Mouse (Mus musculus) liver, adult 2 months (tissue): ENCODE data around the gene Spred2.

Source experiments
- CTCF ChIP-seq: fragments of 200-500 bp; IDR thresholded peaks from 2 replicates; pipeline ENCODE4 v1.5.1; 2011; ENCODE audit warnings: low read depth, low read length, control low read depth
- POLR2A ChIP-seq: fragments of 200-500 bp; IDR thresholded peaks from 2 replicates; pipeline ENCODE4 v1.6.1; 2011; ENCODE audit warnings: low read length, control low read depth; ENCODE audit not compliant: insufficient read depth; ENCODE audit errors: extremely low read depth

- no peak for TF ChIP-seq POLR2A
- TF ChIP-seq CTCF, result no peak
These were observed 2.5 kb upstream of the Spred2 start for GRCm38 (mm10) chr11:19921723-19922122.
